Comparison of ENCODE assay signal across 17 mouse cellular contexts in genomic region chr16:92927662-92928061, GRCm38 (mm10).
DNase-seq lines count a peak whose midpoint lies in the region; ATAC-seq and TF ChIP-seq lines count a peak whose summit lies in the region.
"Had no signal": no experiment of that assay in that cellular context is flagged by ENCODE, and none has a peak within 500 bp of the region (broad histone marks: within the 10 kb centered on the region; RNA-seq: fewer than 3 reads in every experiment).

No protein-coding gene starts in this region.

- no peak overlapping the region for H3K27ac ChIP-seq in limb, embryonic 11.5 days (replicated peaks; ENCODE audit: low read depth, low read length)
- H3K27ac ChIP-seq in thymus, adult 2 months (ENCODE audit: control insufficient read depth, insufficient read depth, low read length): no peak overlapping the region
- H3K27ac ChIP-seq in hindbrain, embryonic 11.5 days (ENCODE audit: low read depth, low read length): no peak overlapping the region
- H3K27ac ChIP-seq: forebrain, embryonic 15.5 days; hindbrain, embryonic 15.5 days; layer of hippocampus, adult 2 months; liver, embryonic 15.5 days; neural tube, embryonic 13.5 days had no signal

- no peak overlapping the region for H3K4me2 ChIP-seq in limb, embryonic 11.5 days (ENCODE audit: low read depth, severe bottlenecking)
- no peak overlapping the region for H3K4me2 ChIP-seq in hindbrain, embryonic 11.5 days (replicated peaks; ENCODE audit: low read depth, low read length)
- H3K4me2 ChIP-seq: forebrain, embryonic 15.5 days; hindbrain, embryonic 15.5 days; liver, embryonic 15.5 days; neural tube, embryonic 13.5 days had no signal

- H3K4me3 ChIP-seq in limb, embryonic 11.5 days (ENCODE audit: low read depth, low read length): no peak overlapping the region
- no peak overlapping the region for H3K4me3 ChIP-seq in thymus, adult 2 months (ENCODE audit: control insufficient read depth, insufficient read depth, low read length)
- H3K4me3 ChIP-seq in hindbrain, embryonic 11.5 days (ENCODE audit: low read depth, low read length): no peak overlapping the region
- H3K4me3 ChIP-seq: forebrain, embryonic 15.5 days; hindbrain, embryonic 15.5 days; layer of hippocampus, adult 2 months; liver, embryonic 15.5 days; neural tube, embryonic 13.5 days had no signal

- no peak for TF ChIP-seq POLR2A in thymus, adult 2 months (IDR thresholded peaks at IDR 0.05; ENCODE audit: control insufficient read depth, extremely low read depth, insufficient read depth, low read length, poor library complexity)

- peaks cover 20% of the 10 kb centered on the region for H3K4me1 ChIP-seq in limb, embryonic 11.5 days (ENCODE audit: control insufficient read depth, insufficient read depth, low read length)
- peaks cover 34% of the 10 kb centered on the region for H3K4me1 ChIP-seq in thymus, adult 2 months (replicated peaks; ENCODE audit: control insufficient read depth, insufficient read depth, low read length)
- H3K4me1 ChIP-seq in hindbrain, embryonic 11.5 days (replicated peaks; ENCODE audit: control insufficient read depth, insufficient read depth, low read length): no peaks in the 10 kb centered on the region; the same call in 1 of the 2 replicates
- H3K4me1 ChIP-seq: forebrain, embryonic 15.5 days; hindbrain, embryonic 15.5 days; liver, embryonic 15.5 days had no signal

- H3K27me3 ChIP-seq in limb, embryonic 11.5 days (ENCODE audit: control insufficient read depth, insufficient read depth, low read length): no peaks in the 10 kb centered on the region
- H3K27me3 ChIP-seq in thymus, adult 2 months (ENCODE audit: control insufficient read depth, insufficient read depth, low read length): no peaks in the 10 kb centered on the region; the same call in 1 of the 2 replicates
- no peaks in the 10 kb centered on the region for H3K27me3 ChIP-seq in hindbrain, embryonic 11.5 days (ENCODE audit: control insufficient read depth, insufficient read depth, low read length)
- H3K27me3 ChIP-seq: forebrain, embryonic 15.5 days; hindbrain, embryonic 15.5 days; neural tube, embryonic 13.5 days had no signal

- TF ChIP-seq CTCF in thymus, adult 2 months (IDR thresholded peaks at IDR 0.05; ENCODE audit: borderline replicate concordance, control insufficient read depth, extremely low read depth, insufficient read depth, low read length, poor library complexity): no peak

- H3K36me3 ChIP-seq in limb, embryonic 11.5 days (ENCODE audit: control insufficient read depth, insufficient read depth, low read length): no peaks in the 10 kb centered on the region
- no peaks in the 10 kb centered on the region for H3K36me3 ChIP-seq in thymus, adult 2 months (ENCODE audit: control insufficient read depth, insufficient read depth, low read length)
- H3K36me3 ChIP-seq in hindbrain, embryonic 11.5 days (ENCODE audit: control insufficient read depth, insufficient read depth, low read length): no peaks in the 10 kb centered on the region
- H3K36me3 ChIP-seq: forebrain, embryonic 15.5 days; hindbrain, embryonic 15.5 days; liver, embryonic 15.5 days; neural tube, embryonic 13.5 days had no signal

- peak; percentile 37 for DNase-seq in CD4-positive helper T cell, adult 2 months (ENCODE audit: low read depth, low spot score)
- peak; percentile 32 for DNase-seq in embryo, embryonic 11.5 days (ENCODE audit: low read depth, low spot score)
- peak; percentile 57 for DNase-seq in limb, embryonic 11.5 days (ENCODE audit: low spot score)
- DNase-seq in thymus, adult 2 months: peak; percentile 76
- no peak for DNase-seq in frontal cortex, postnatal 25 days (ENCODE audit: low spot score in 2 of 2)
- DNase-seq in urinary bladder, postnatal 14 days (ENCODE audit: low spot score): no peak
- DNase-seq in hindbrain, embryonic 11.5 days (ENCODE audit: low spot score): no peak
- DNase-seq in kidney, adult 9 months: no peak
- DNase-seq: adrenal gland, postnatal 25 days; gastrocnemius, postnatal 14 days; lung, postnatal 36 days had no signal

- no peaks in the 10 kb centered on the region for H3K9me3 ChIP-seq in limb, embryonic 11.5 days (ENCODE audit: control insufficient read depth, low read length)
- H3K9me3 ChIP-seq in hindbrain, embryonic 11.5 days (ENCODE audit: control insufficient read depth, low read length): no peaks in the 10 kb centered on the region
- H3K9me3 ChIP-seq: forebrain, embryonic 15.5 days; hindbrain, embryonic 15.5 days; liver, embryonic 15.5 days; neural tube, embryonic 13.5 days had no signal

- ATAC-seq in limb, embryonic 11.5 days (ENCODE audit: insufficient number of reproducible peaks, low FRiP score, low TSS enrichment, low read depth): no peak; the same call in 1 of the 2 replicates
- no peak for ATAC-seq in hindbrain, embryonic 11.5 days (ENCODE audit: low FRiP score)
- ATAC-seq: forebrain, embryonic 15.5 days; midbrain, embryonic 16.5 days had no signal

- WGBS in limb, embryonic 11.5 days: 15% methylated on average over 2 of the region's 2 CpGs
- 2% methylated on average over 2 of the region's 2 CpGs for WGBS in thymus, adult 2 months
- WGBS in hindbrain, embryonic 11.5 days: 42% methylated on average over 2 of the region's 2 CpGs

- no peak overlapping the region for H3K9ac ChIP-seq in limb, embryonic 11.5 days (ENCODE audit: low read length)
- no peak overlapping the region for H3K9ac ChIP-seq in hindbrain, embryonic 11.5 days (ENCODE audit: low read depth, low read length)
- H3K9ac ChIP-seq: forebrain, embryonic 15.5 days; hindbrain, embryonic 15.5 days; liver, embryonic 15.5 days; neural tube, embryonic 13.5 days had no signal

Comparison
In these comparisons a context has a peak if more than half of its experiments do, and no peak if none do; other contexts are left out.
1. DNase-seq: peak in CD4-positive helper T cell, adult 2 months (single experiment), embryo, embryonic 11.5 days (single experiment), limb, embryonic 11.5 days (single experiment) and thymus, adult 2 months (single experiment); none in frontal cortex, postnatal 25 days (0 of 2), urinary bladder, postnatal 14 days (single experiment), hindbrain, embryonic 11.5 days (single experiment) and kidney, adult 9 months (single experiment).